Mouse (Mus musculus) ES-Bruce4 (cell line): ENCODE measurements around the gene Wee2. TPM values are rescaled to one million over a fixed set of nuclear protein-coding genes. Genes with fewer than 3 reads are reported as not detected.

Experiments used
- H3K27ac ChIP-seq: 2 replicates; pipeline ENCODE4 v1.5.1; 2012; ENCODE audit warnings: low read length, inconsistent platforms; ENCODE audit not compliant: insufficient read depth
- H3K27me3 ChIP-seq: 2 replicates; pipeline ENCODE4 v1.6.1; 2012; ENCODE audit warnings: mild to moderate bottlenecking, low read length, inconsistent platforms; ENCODE audit not compliant: control insufficient read depth, poor library complexity, insufficient read depth, severe bottlenecking
- H3K36me3 ChIP-seq: 2 replicates; pipeline ENCODE4 v1.6.1; 2012; ENCODE audit warnings: inconsistent platforms, mild to moderate bottlenecking, low read length, moderate library complexity; ENCODE audit not compliant: control insufficient read depth, poor library complexity, insufficient read depth, severe bottlenecking
- H3K4me1 ChIP-seq: one replicate; pipeline ENCODE4 v1.8.1; 2011; ENCODE audit warnings: low read length; ENCODE audit not compliant: control insufficient read depth, insufficient read depth
- H3K4me3 ChIP-seq: 2 replicates; pipeline ENCODE4 v1.5.1; 2011; ENCODE audit warnings: low read depth, mild to moderate bottlenecking, low read length
- H3K9ac ChIP-seq: 2 replicates; pipeline ENCODE4 v1.6.1; 2012; ENCODE audit warnings: low read depth, mild to moderate bottlenecking, inconsistent platforms; ENCODE audit not compliant: poor library complexity, severe bottlenecking
- H3K9me3 ChIP-seq: replicated peaks from 2 replicates; pipeline ENCODE4 v1.6.1; 2012; ENCODE audit warnings: mild to moderate bottlenecking, low read length, inconsistent platforms; ENCODE audit not compliant: control insufficient read depth, poor library complexity, insufficient read depth, severe bottlenecking
- CTCF ChIP-seq: IDR thresholded peaks from one replicate; pipeline ENCODE4 v1.8.1; 2011; ENCODE audit warnings: low read depth, low read length
- EP300 ChIP-seq: IDR thresholded peaks from 2 replicates; pipeline ENCODE4 v1.6.1; 2011; ENCODE audit warnings: low read depth, low read length; ENCODE audit not compliant: insufficient read depth
- POLR2A ChIP-seq: IDR thresholded peaks from one replicate; pipeline ENCODE4 v1.8.1; 2011; ENCODE audit warnings: low read length; ENCODE audit not compliant: insufficient read depth
- polyA plus RNA-seq: library from polyadenylated mRNA; stranded (reverse); fragments of >200 nt; gene quantifications from 2 replicates; pipeline ENCODE4 v1.2.4, GENCODE M21; 2011; ENCODE audit warnings: low read depth; ENCODE audit not compliant: missing spikeins, insufficient read depth, insufficient read length

Wee2 gene
- polyA plus RNA-seq, 1 experiment: not detected

DNA sequence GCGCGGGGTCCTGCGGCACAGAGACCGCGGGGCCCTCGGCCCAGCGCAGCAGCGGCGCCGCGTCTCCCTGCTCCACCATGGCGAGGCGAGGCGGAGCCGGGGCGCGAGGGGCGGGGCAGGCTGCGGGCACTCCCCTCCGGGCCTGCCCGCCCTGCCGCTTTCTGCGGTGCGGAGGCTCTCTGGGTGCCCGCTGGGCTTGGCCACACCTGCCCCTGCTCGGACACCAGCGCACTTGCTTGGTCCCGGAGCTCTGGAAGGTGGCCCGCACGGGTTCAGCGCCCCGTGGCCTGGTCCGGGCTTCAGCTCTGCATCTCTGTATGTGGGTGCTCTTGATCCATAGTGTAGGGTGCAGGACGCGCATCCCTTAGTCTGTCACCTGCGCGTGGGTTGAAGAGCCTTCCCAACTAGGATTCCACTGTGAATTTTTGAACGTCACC, 2.8 kb upstream of the Wee2 start, which contains the start of gene E330009J07Rik:
Gene E330009J07Rik (minus strand): TSS at position 89 of the 437 bp plus-strand sequence.
- TF ChIP-seq CTCF: no peak
- no peak for TF ChIP-seq EP300
- TF ChIP-seq POLR2A: no peak
- Histone ChIP-seq H3K9ac (peak within 1 kb of the TSS; percentile 81), H3K4me3 (peak within 1 kb of the TSS; percentile 82), H3K36me3 (no peaks in the 10 kb centered on the region), H3K9me3 (no peaks in the 10 kb centered on the region), H3K27me3 (peaks cover 7% of the 10 kb centered on the region), H3K27ac (no peak within 1 kb of the TSS), H3K4me1 (no peaks in the 10 kb centered on the region)

DNA sequence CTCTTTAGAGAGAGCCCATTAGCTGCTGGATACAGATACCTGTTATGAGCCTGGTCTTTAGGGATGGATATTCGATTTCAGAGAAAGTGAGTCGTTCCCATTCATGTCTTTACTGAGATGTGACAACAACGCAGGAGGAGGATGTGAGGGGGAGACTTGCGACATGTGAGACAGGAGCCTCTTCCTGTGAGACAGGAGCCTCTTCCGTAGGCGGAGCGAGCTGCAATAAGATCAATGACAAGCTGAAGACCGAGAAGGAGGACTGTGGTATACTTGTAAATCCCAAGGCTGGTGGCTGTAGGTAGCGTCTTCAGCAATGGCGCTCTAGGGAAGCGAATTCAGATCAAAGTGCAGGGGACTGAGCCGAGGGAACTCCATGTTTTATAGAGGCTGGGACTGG, 843 bp downstream of the Wee2 start:
- Histone ChIP-seq H3K27ac (no peak overlapping the region), H3K4me1 (no peaks in the 10 kb centered on the region), H3K36me3 (no peaks in the 10 kb centered on the region), H3K9ac (no peak overlapping the region), H3K27me3 (peaks cover 5% of the 10 kb centered on the region; the same call in 1 of the 2 replicates), H3K9me3 (no peaks in the 10 kb centered on the region), H3K4me3 (no peak overlapping the region)
- TF ChIP-seq EP300: no peak
- no peak for TF ChIP-seq POLR2A
- no peak for TF ChIP-seq CTCF

DNA sequence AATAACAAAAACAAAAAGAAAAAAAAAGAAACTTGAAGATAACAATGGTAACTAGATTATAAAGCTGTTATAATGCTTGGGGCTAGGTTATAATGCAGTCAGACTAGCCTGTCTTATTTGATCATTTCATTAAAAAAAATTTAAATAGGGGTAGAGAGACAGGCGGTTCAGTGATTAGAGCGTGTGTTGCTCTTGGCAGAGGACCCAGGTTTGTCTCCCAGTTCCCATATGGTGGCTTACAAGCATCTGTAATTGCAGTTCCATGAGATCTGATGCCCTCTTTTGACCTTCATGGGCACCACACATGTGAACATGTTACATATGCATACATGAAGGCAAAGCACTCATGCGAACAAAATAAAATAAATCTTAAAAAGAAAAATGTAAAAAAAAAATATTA, 2.4 kb downstream of the Wee2 start:
- TF ChIP-seq EP300 (no peak), CTCF (no peak), POLR2A (no peak)
- Histone ChIP-seq H3K4me3 (no peak overlapping the region), H3K27ac (no peak overlapping the region), H3K36me3 (no peaks in the 10 kb centered on the region), H3K27me3 (peaks cover 3% of the 10 kb centered on the region; the same call in 1 of the 2 replicates), H3K4me1 (no peaks in the 10 kb centered on the region), H3K9me3 (no peaks in the 10 kb centered on the region), H3K9ac (no peak overlapping the region)

DNA sequence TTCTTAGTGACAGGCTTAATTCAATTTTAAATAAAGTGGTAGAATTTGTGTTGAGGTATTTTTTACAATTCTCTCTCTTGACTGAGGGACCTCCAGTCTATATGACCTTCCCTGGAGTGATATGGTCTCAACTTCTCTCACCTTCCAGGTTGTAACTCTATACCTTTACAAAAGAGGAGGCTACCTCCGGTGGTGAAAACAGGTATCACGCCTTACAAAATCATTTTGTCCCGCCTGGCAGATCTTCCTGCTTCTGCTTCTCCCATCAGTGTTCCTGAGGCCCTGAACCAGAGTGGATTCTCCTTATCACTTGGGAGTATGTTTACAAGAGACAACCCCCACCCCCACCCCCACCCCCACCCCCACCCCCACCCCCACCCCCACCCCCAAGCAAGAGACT, 2.9 kb downstream of the Wee2 start:
- TF ChIP-seq EP300 (no peak), CTCF (no peak), POLR2A (no peak)
- Histone ChIP-seq H3K9ac (no peak overlapping the region), H3K4me1 (no peaks in the 10 kb centered on the region), H3K27me3 (peaks cover 1% of the 10 kb centered on the region; the same call in 1 of the 2 replicates), H3K27ac (no peak overlapping the region), H3K4me3 (no peak overlapping the region), H3K36me3 (no peaks in the 10 kb centered on the region), H3K9me3 (no peaks in the 10 kb centered on the region)

DNA sequence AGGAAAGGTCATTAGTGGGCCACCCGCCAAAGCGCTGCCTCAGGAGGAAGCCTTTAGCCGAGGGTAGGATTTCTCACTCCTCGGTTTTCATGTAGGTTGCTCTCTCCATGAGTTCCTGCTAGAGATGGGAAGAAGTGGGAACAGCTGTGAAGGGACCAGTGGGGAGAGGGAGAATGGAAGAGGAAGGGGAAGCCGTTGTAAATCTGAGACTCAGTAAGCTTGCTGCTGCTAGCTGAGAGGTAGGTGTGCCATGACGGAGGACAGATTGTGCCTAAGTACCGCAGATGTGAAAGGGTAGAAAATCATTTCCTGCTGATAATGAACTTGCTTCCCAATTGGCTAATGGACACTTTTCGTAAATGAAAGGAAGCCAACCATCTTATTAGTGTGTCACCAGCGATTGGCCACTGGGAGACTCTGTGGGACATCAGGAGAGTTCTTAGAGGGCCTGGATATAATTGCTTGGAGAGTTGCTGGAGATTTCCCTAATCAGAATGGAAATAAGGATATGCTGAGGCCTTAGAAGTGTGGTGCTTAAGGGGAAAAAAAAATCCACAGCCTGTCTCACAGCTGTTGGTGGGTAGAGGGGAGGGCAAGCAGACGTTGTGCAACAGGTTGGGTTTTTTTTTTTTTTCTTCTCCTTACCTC, 4.5 kb downstream of the Wee2 start:
- Histone ChIP-seq H3K36me3 (no peaks in the 10 kb centered on the region), H3K4me3 (no peak overlapping the region), H3K4me1 (no peaks in the 10 kb centered on the region), H3K27me3 (no peaks in the 10 kb centered on the region), H3K27ac (no peak overlapping the region), H3K9ac (no peak overlapping the region), H3K9me3 (no peaks in the 10 kb centered on the region)
- TF ChIP-seq EP300 (no peak), CTCF (no peak), POLR2A (no peak)

DNA sequence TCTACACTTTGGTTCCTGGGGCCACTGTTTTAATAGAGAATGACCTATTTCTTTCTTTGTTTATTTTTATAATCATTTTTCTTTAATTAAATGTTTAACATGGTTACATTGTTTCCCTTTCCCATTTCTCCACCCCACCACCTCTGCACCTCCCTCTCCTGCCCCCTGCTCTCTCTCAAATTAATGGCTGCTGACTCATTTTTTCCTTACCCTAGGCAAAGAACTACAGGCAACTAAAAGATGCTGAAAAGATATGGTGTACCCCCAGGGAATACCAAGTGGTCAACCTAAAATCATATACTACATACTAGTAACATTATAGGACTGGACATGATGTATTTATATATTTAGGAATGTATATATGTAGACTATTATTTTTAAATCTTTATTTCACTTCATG, 9.7 kb downstream of the Wee2 start:
- H3K36me3 ChIP-seq: no peaks in the 10 kb centered on the region
- no peak for TF ChIP-seq CTCF
- no peak for TF ChIP-seq POLR2A
- no peak for TF ChIP-seq EP300

More for the DNA sequence above, 9.7 kb downstream of the Wee2 start:
- Histone ChIP-seq H3K4me1 (no peaks in the 10 kb centered on the region), H3K27ac (no peak overlapping the region), H3K9me3 (no peaks in the 10 kb centered on the region), H3K9ac (no peak overlapping the region), H3K4me3 (no peak overlapping the region), H3K27me3 (no peaks in the 10 kb centered on the region)
